Mouse (Mus musculus): ENCODE results near the gene Hsd17b11. TPM values are rescaled to one million over a fixed set of nuclear protein-coding genes. Genes with fewer than 3 reads are reported as not detected.

Hsd17b11 gene
- polyA plus RNA-seq (2012; rRNA removed): 38.1 and 41.4 TPM in 2 replicates

GRCm38 (mm10) chr5:104021597-104022378 lies at the start of gene Hsd17b11:
Gene Hsd17b11 (minus strand): TSS chr5:104021919.
- no peak for TF ChIP-seq CTCF (IDR thresholded peaks at IDR 0.05; ENCODE audit: extremely low read depth, insufficient read depth, low read length)
- TF ChIP-seq POLR2A (IDR thresholded peaks at IDR 0.05; ENCODE audit: extremely low read depth, insufficient read depth, low read length): peak; percentile 57
- H3K27ac ChIP-seq (ENCODE audit: insufficient read depth, low read length): peak within 1 kb of the TSS; percentile 16; the same call in 1 of the 2 replicates
- H3K4me3 ChIP-seq (ENCODE audit: insufficient read depth, low read length): peak within 1 kb of the TSS; percentile 72
- H3K4me1 ChIP-seq (ENCODE audit: control insufficient read depth, insufficient read depth, low read length): peaks cover 3% of the 10 kb centered on the region; the same call in 1 of the 2 replicates

- TF ChIP-seq CTCF (IDR thresholded peaks at IDR 0.05; ENCODE audit: extremely low read depth, insufficient read depth, low read length): no peak
- TF ChIP-seq POLR2A (IDR thresholded peaks at IDR 0.05; ENCODE audit: extremely low read depth, insufficient read depth, low read length): no peak
Observed at GRCm38 (mm10) chr5:104071048-104071447, 49.3 kb upstream of the Hsd17b11 start.

GRCm38 (mm10) chr5:104068751-104069150 lies 47.0 kb upstream of the Hsd17b11 start:
- Histone ChIP-seq H3K4me3 (ENCODE audit: insufficient read depth, low read length) (no peak overlapping the region), H3K4me1 (ENCODE audit: control insufficient read depth, insufficient read depth, low read length) (peaks cover 2% of the 10 kb centered on the region; the same call in 1 of the 2 replicates), H3K27ac (ENCODE audit: insufficient read depth, low read length) (no peak overlapping the region)
- peak; percentile 77 for TF ChIP-seq CTCF (IDR thresholded peaks at IDR 0.05; ENCODE audit: extremely low read depth, insufficient read depth, low read length)
- TF ChIP-seq POLR2A (IDR thresholded peaks at IDR 0.05; ENCODE audit: extremely low read depth, insufficient read depth, low read length): no peak

More at GRCm38 (mm10) chr5:104071048-104071447, 49.3 kb upstream of the Hsd17b11 start:
- peaks cover 2% of the 10 kb centered on the region; the same call in 1 of the 2 replicates for H3K4me1 ChIP-seq (ENCODE audit: control insufficient read depth, insufficient read depth, low read length)
- H3K27ac ChIP-seq (ENCODE audit: insufficient read depth, low read length): no peak overlapping the region
- H3K4me3 ChIP-seq (ENCODE audit: insufficient read depth, low read length): no peak overlapping the region

- no peak overlapping the region for H3K4me3 ChIP-seq (ENCODE audit: insufficient read depth, low read length)
- H3K27ac ChIP-seq (ENCODE audit: insufficient read depth, low read length): no peak overlapping the region
- TF ChIP-seq CTCF (IDR thresholded peaks at IDR 0.05; ENCODE audit: extremely low read depth, insufficient read depth, low read length): no peak
- no peak for TF ChIP-seq POLR2A (IDR thresholded peaks at IDR 0.05; ENCODE audit: extremely low read depth, insufficient read depth, low read length)
- peaks cover 2% of the 10 kb centered on the region for H3K4me1 ChIP-seq (ENCODE audit: control insufficient read depth, insufficient read depth, low read length)
Observed at GRCm38 (mm10) chr5:104062773-104063551, 41.2 kb upstream of the Hsd17b11 start.

- TF ChIP-seq POLR2A (IDR thresholded peaks at IDR 0.05; ENCODE audit: extremely low read depth, insufficient read depth, low read length) (no peak), CTCF (IDR thresholded peaks at IDR 0.05; ENCODE audit: extremely low read depth, insufficient read depth, low read length) (no peak)
- Histone ChIP-seq H3K27ac (ENCODE audit: insufficient read depth, low read length) (peak overlapping the region; percentile 50; the same call in 1 of the 2 replicates), H3K4me1 (ENCODE audit: control insufficient read depth, insufficient read depth, low read length) (peaks cover 2% of the 10 kb centered on the region), H3K4me3 (ENCODE audit: insufficient read depth, low read length) (no peak overlapping the region)
Observed at GRCm38 (mm10) chr5:104061936-104062772, 40.4 kb upstream of the Hsd17b11 start.

GRCm38 (mm10) chr5:104060429-104060828 lies 38.7 kb upstream of the Hsd17b11 start:
- Histone ChIP-seq H3K4me3 (ENCODE audit: insufficient read depth, low read length) (no peak overlapping the region), H3K4me1 (ENCODE audit: control insufficient read depth, insufficient read depth, low read length) (peaks cover 2% of the 10 kb centered on the region), H3K27ac (ENCODE audit: insufficient read depth, low read length) (no peak overlapping the region)
- TF ChIP-seq POLR2A (IDR thresholded peaks at IDR 0.05; ENCODE audit: extremely low read depth, insufficient read depth, low read length) (0 out of 2 replicates have a peak, but pooled peaks have one; percentile 25), CTCF (IDR thresholded peaks at IDR 0.05; ENCODE audit: extremely low read depth, insufficient read depth, low read length) (no peak)

GRCm38 (mm10) chr5:104059628-104060027 lies 37.9 kb upstream of the Hsd17b11 start:
- peak overlapping the region; percentile 81 for H3K27ac ChIP-seq (ENCODE audit: insufficient read depth, low read length)
- no peak for TF ChIP-seq CTCF (IDR thresholded peaks at IDR 0.05; ENCODE audit: extremely low read depth, insufficient read depth, low read length)
- TF ChIP-seq POLR2A (IDR thresholded peaks at IDR 0.05; ENCODE audit: extremely low read depth, insufficient read depth, low read length): no peak
- H3K4me3 ChIP-seq (ENCODE audit: insufficient read depth, low read length): no peak overlapping the region

GRCm38 (mm10) chr5:104058021-104058420 lies 36.3 kb upstream of the Hsd17b11 start:
- TF ChIP-seq CTCF (IDR thresholded peaks at IDR 0.05; ENCODE audit: extremely low read depth, insufficient read depth, low read length): peak; percentile 42
- no peak for TF ChIP-seq POLR2A (IDR thresholded peaks at IDR 0.05; ENCODE audit: extremely low read depth, insufficient read depth, low read length)
- Histone ChIP-seq H3K4me1 (ENCODE audit: control insufficient read depth, insufficient read depth, low read length) (peaks cover 2% of the 10 kb centered on the region), H3K4me3 (ENCODE audit: insufficient read depth, low read length) (no peak overlapping the region), H3K27ac (ENCODE audit: insufficient read depth, low read length) (no peak overlapping the region)

More at GRCm38 (mm10) chr5:104059628-104060027, 37.9 kb upstream of the Hsd17b11 start:
- H3K4me1 ChIP-seq (ENCODE audit: control insufficient read depth, insufficient read depth, low read length): peaks cover 2% of the 10 kb centered on the region

GRCm38 (mm10) chr5:104056295-104056694 lies 34.6 kb upstream of the Hsd17b11 start:
- peaks cover 2% of the 10 kb centered on the region for H3K4me1 ChIP-seq (ENCODE audit: control insufficient read depth, insufficient read depth, low read length)
- no peak for TF ChIP-seq CTCF (IDR thresholded peaks at IDR 0.05; ENCODE audit: extremely low read depth, insufficient read depth, low read length)
- no peak for TF ChIP-seq POLR2A (IDR thresholded peaks at IDR 0.05; ENCODE audit: extremely low read depth, insufficient read depth, low read length)

More at GRCm38 (mm10) chr5:104056295-104056694, 34.6 kb upstream of the Hsd17b11 start:
- no peak overlapping the region for H3K27ac ChIP-seq (ENCODE audit: insufficient read depth, low read length)
- no peak overlapping the region for H3K4me3 ChIP-seq (ENCODE audit: insufficient read depth, low read length)
